Mouse (Mus musculus): ENCODE measurements around the gene Hes7. TPM values are rescaled to one million over a fixed set of nuclear protein-coding genes. Genes with fewer than 3 reads are reported as not detected.

Gene Hes7
- polyA plus RNA-seq, 1 experiment = 0.19 TPM

- WGBS = under 1% methylated on average over 24 of the region's 24 CpGs
- DNase-seq = peak; percentile 94
These were observed 5.0 kb downstream of the Hes7 start for GRCm38 (mm10) chr11:69125041-69125851.

GRCm38 (mm10) chr11:69125852-69125918, 5.5 kb downstream of the Hes7 start, which contains the start of gene Aloxe3:
Gene Aloxe3 (plus strand): TSS chr11:69125896.
- no peak for DNase-seq
- TF ChIP-seq CTCF (conservative IDR thresholded peaks at IDR 0.05; ENCODE audit: insufficient read depth, insufficient read length, low read depth, low read length) (no peak), POLR2A (IDR thresholded peaks at IDR 0.05; ENCODE audit: low read depth, low read length) (no peak)
- 4% methylated on average over 3 of the region's 3 CpGs for WGBS
- Histone ChIP-seq H3K36me3 (ENCODE audit: control insufficient read depth, insufficient read depth, low read length) (no peaks in the 10 kb centered on the region), H3K4me1 (ENCODE audit: control insufficient read depth, insufficient read depth, low read length) (no peaks in the 10 kb centered on the region; the same call in 1 of the 2 replicates), H3K4me3 (ENCODE audit: insufficient read depth, low read depth, low read length) (peak within 1 kb of the TSS; percentile 58), H3K27ac (ENCODE audit: insufficient read depth, low read depth, low read length) (peak within 1 kb of the TSS; percentile 6; the same call in 1 of the 2 replicates), H3K27me3 (replicated peaks; ENCODE audit: control insufficient read depth, insufficient read depth, low read length) (no peaks in the 10 kb centered on the region)

More at GRCm38 (mm10) chr11:69125041-69125851, 5.0 kb downstream of the Hes7 start:
- H3K27ac ChIP-seq (ENCODE audit: insufficient read depth, low read depth, low read length) = peak overlapping the region; percentile 6; the same call in 1 of the 2 replicates
- TF ChIP-seq POLR2A (IDR thresholded peaks at IDR 0.05; ENCODE audit: low read depth, low read length) (no peak), CTCF (conservative IDR thresholded peaks at IDR 0.05; ENCODE audit: insufficient read depth, insufficient read length, low read depth, low read length) (peak; percentile 52; the same call in 1 of the 2 replicates)
- H3K36me3 ChIP-seq (ENCODE audit: control insufficient read depth, insufficient read depth, low read length) = no peaks in the 10 kb centered on the region
- no peaks in the 10 kb centered on the region for H3K27me3 ChIP-seq (replicated peaks; ENCODE audit: control insufficient read depth, insufficient read depth, low read length)
- H3K4me3 ChIP-seq (ENCODE audit: insufficient read depth, low read depth, low read length) = peak overlapping the region; percentile 58
- H3K4me1 ChIP-seq (ENCODE audit: control insufficient read depth, insufficient read depth, low read length) = no peaks in the 10 kb centered on the region; the same call in 1 of the 2 replicates

- DNase-seq = no peak
- TF ChIP-seq POLR2A (IDR thresholded peaks at IDR 0.05; ENCODE audit: low read depth, low read length) (no peak), CTCF (conservative IDR thresholded peaks at IDR 0.05; ENCODE audit: insufficient read depth, insufficient read length, low read depth, low read length) (no peak)
- WGBS = 35% methylated on average over 20 of the region's 20 CpGs
- peak overlapping the region; percentile 58 for H3K4me3 ChIP-seq (ENCODE audit: insufficient read depth, low read depth, low read length)
- H3K27ac ChIP-seq (ENCODE audit: insufficient read depth, low read depth, low read length) = no peak overlapping the region
- H3K27me3 ChIP-seq (replicated peaks; ENCODE audit: control insufficient read depth, insufficient read depth, low read length) = no peaks in the 10 kb centered on the region
- no peaks in the 10 kb centered on the region for H3K36me3 ChIP-seq (ENCODE audit: control insufficient read depth, insufficient read depth, low read length)
- no peaks in the 10 kb centered on the region; the same call in 1 of the 2 replicates for H3K4me1 ChIP-seq (ENCODE audit: control insufficient read depth, insufficient read depth, low read length)
These were observed 5.9 kb downstream of the Hes7 start for GRCm38 (mm10) chr11:69125919-69126705.

- H3K4me3 ChIP-seq (ENCODE audit: insufficient read depth, low read depth, low read length) = no peak overlapping the region
- no peak overlapping the region for H3K27ac ChIP-seq (ENCODE audit: insufficient read depth, low read depth, low read length)
- TF ChIP-seq POLR2A (IDR thresholded peaks at IDR 0.05; ENCODE audit: low read depth, low read length) = no peak
- no peak for TF ChIP-seq CTCF (conservative IDR thresholded peaks at IDR 0.05; ENCODE audit: insufficient read depth, insufficient read length, low read depth, low read length)
- H3K36me3 ChIP-seq (ENCODE audit: control insufficient read depth, insufficient read depth, low read length) = no peaks in the 10 kb centered on the region
- no peaks in the 10 kb centered on the region for H3K27me3 ChIP-seq (replicated peaks; ENCODE audit: control insufficient read depth, insufficient read depth, low read length)
- WGBS = 66% methylated on average over 2 of the region's 2 CpGs
- H3K4me1 ChIP-seq (ENCODE audit: control insufficient read depth, insufficient read depth, low read length) = no peaks in the 10 kb centered on the region; the same call in 1 of the 2 replicates
- DNase-seq = no peak
These were observed 6.5 kb downstream of the Hes7 start for GRCm38 (mm10) chr11:69126706-69127095.

- no peak for DNase-seq
- H3K27me3 ChIP-seq (replicated peaks; ENCODE audit: control insufficient read depth, insufficient read depth, low read length) = no peaks in the 10 kb centered on the region
- no peaks in the 10 kb centered on the region; the same call in 1 of the 2 replicates for H3K4me1 ChIP-seq (ENCODE audit: control insufficient read depth, insufficient read depth, low read length)
- 72% methylated on average over 8 of the region's 8 CpGs for WGBS
- H3K36me3 ChIP-seq (ENCODE audit: control insufficient read depth, insufficient read depth, low read length) = no peaks in the 10 kb centered on the region
- no peak overlapping the region for H3K27ac ChIP-seq (ENCODE audit: insufficient read depth, low read depth, low read length)
- TF ChIP-seq POLR2A (IDR thresholded peaks at IDR 0.05; ENCODE audit: low read depth, low read length) = no peak
- TF ChIP-seq CTCF (conservative IDR thresholded peaks at IDR 0.05; ENCODE audit: insufficient read depth, insufficient read length, low read depth, low read length) = no peak
- H3K4me3 ChIP-seq (ENCODE audit: insufficient read depth, low read depth, low read length) = no peak overlapping the region
These were observed 8.4 kb downstream of the Hes7 start for GRCm38 (mm10) chr11:69128426-69129122.

- WGBS = 56% methylated on average over 5 of the region's 5 CpGs
- Histone ChIP-seq H3K27me3 (replicated peaks; ENCODE audit: control insufficient read depth, insufficient read depth, low read length) (no peaks in the 10 kb centered on the region), H3K36me3 (ENCODE audit: control insufficient read depth, insufficient read depth, low read length) (no peaks in the 10 kb centered on the region), H3K4me3 (ENCODE audit: insufficient read depth, low read depth, low read length) (no peak overlapping the region), H3K27ac (ENCODE audit: insufficient read depth, low read depth, low read length) (no peak overlapping the region), H3K4me1 (ENCODE audit: control insufficient read depth, insufficient read depth, low read length) (no peaks in the 10 kb centered on the region; the same call in 1 of the 2 replicates)
- TF ChIP-seq POLR2A (IDR thresholded peaks at IDR 0.05; ENCODE audit: low read depth, low read length) (no peak), CTCF (conservative IDR thresholded peaks at IDR 0.05; ENCODE audit: insufficient read depth, insufficient read length, low read depth, low read length) (no peak)
- no peak for DNase-seq
These were observed 13.3 kb downstream of the Hes7 start for GRCm38 (mm10) chr11:69133566-69133922.

Measured in kidney, adult 2 months (tissue).